Mouse (Mus musculus) G1E (cell line): Measurements from ENCODE around the gene Nacc1.

Experiments
- CTCF ChIP-seq: IDR thresholded peaks from 2 replicates; pipeline ENCODE4 v1.5.1; 2012; ENCODE audit warnings: low read depth, low read length, inconsistent platforms, mixed read lengths
- GATA1 ChIP-seq: IDR thresholded peaks from 2 replicates; pipeline ENCODE4 v1.6.1; 2012; ENCODE audit warnings: borderline replicate concordance, low read length, inconsistent platforms, mixed read lengths
- POLR2AphosphoS5 ChIP-seq: IDR thresholded peaks from 2 replicates; pipeline ENCODE4 v1.6.1; 2012; ENCODE audit warnings: low read depth, low read length, inconsistent platforms; ENCODE audit not compliant: insufficient replicate concordance

- TF ChIP-seq CTCF (no peak), POLR2AphosphoS5 (no peak), GATA1 (no peak)
These were observed 45.3 kb upstream of the Nacc1 start for GRCm38 (mm10) chr8:84732996-84733395.
